Mouse (Mus musculus) lung, embryonic 16.5 days (tissue): ENCODE measurements around the gene Zfp770. TPM values are rescaled to one million over a fixed set of nuclear protein-coding genes. Genes with fewer than 3 reads are reported as not detected.
A peak's percentile ranks its signal among the peaks of the same experiment; 100 is the strongest.
"Not testable (repeated sequence)": the region's sequence is repeated elsewhere in the genome, so short reads cannot be mapped to it uniquely, and the experiment has no call there.

Experiments used
- ATAC-seq: fragments of 200-750 bp; cut with Nextera tagmentation; 2 replicates; pipeline ENCODE4 v1.8.0; 2017; ENCODE audit warnings: low read depth, mild to moderate bottlenecking, moderate library complexity
- H3K27ac ChIP-seq: fragments of 300-500 bp; sonication (generic); 2 replicates; pipeline ENCODE4 v1.5.1; 2014; ENCODE audit warnings: mild to moderate bottlenecking, control low read depth, low read length
- H3K27me3 ChIP-seq: fragments of 300-500 bp; sonication (generic); 2 replicates; pipeline ENCODE4 v1.6.1; 2014; ENCODE audit warnings: low read depth, low read length, mixed read lengths; ENCODE audit not compliant: control insufficient read depth, insufficient read depth
- H3K36me3 ChIP-seq: fragments of 300-500 bp; sonication (generic); 2 replicates; pipeline ENCODE4 v1.6.1; 2014; ENCODE audit warnings: low read length; ENCODE audit not compliant: control insufficient read depth, insufficient read depth
- H3K4me1 ChIP-seq: fragments of 300-500 bp; sonication (generic); replicated peaks from 2 replicates; pipeline ENCODE4 v1.6.1; 2014; ENCODE audit warnings: low read length, mixed read lengths; ENCODE audit not compliant: control insufficient read depth, insufficient read depth
- H3K4me2 ChIP-seq: fragments of 300-500 bp; sonication (generic); 2 replicates; pipeline ENCODE4 v1.6.1; 2014; ENCODE audit warnings: low read depth, low read length, control low read depth
- H3K4me3 ChIP-seq: fragments of 300-500 bp; sonication (generic); 2 replicates; pipeline ENCODE4 v1.5.1; 2014; ENCODE audit warnings: mild to moderate bottlenecking, low read length, control low read depth
- H3K9ac ChIP-seq: fragments of 300-500 bp; sonication (generic); 2 replicates; pipeline ENCODE4 v1.6.1; 2014; ENCODE audit warnings: low read length, control low read depth
- H3K9me3 ChIP-seq: fragments of 300-500 bp; sonication (generic); 2 replicates; pipeline ENCODE4 v1.6.1; 2016; ENCODE audit warnings: low read length; ENCODE audit not compliant: control insufficient read depth
- WGBS: fragments of 180-500 bp; shearing (Covaris S2); extraction: QIAGEN DNeasy Blood & Tissue Kit; methylation state at CpG from one replicate; pipeline ENCODE4 v1.1.7; 2014; 5-methylcytosine and 5-hydroxymethylcytosine counted together
- polyA plus RNA-seq: library from polyadenylated mRNA; unstranded; fragments of >200 nt; fragmentation: Nextera tagmentation; extraction: Ambion mirVana; gene quantifications from 2 replicates; pipeline ENCODE4 v1.2.1, GENCODE M21; 2015

The Zfp770 gene
- polyA plus RNA-seq, 1 experiment from 2014 or later, result 3.6 TPM

GRCm38 (mm10) chr2:114196421-114196820 lies 4.8 kb downstream of the Zfp770 start:
- peaks cover 13% of the 10 kb centered on the region; the same call in 1 of the 2 replicates for H3K36me3 ChIP-seq
- no peak overlapping the region for H3K27ac ChIP-seq
- peaks cover 9% of the 10 kb centered on the region for H3K4me1 ChIP-seq
- H3K27me3 ChIP-seq, result no peaks in the 10 kb centered on the region
- WGBS, result 88% methylated on average over 5 of the region's 5 CpGs
- no peak overlapping the region for H3K4me3 ChIP-seq
- no peak overlapping the region for H3K4me2 ChIP-seq
- ATAC-seq, result no peak
- H3K9me3 ChIP-seq, result no peaks in the 10 kb centered on the region
- H3K9ac ChIP-seq, result no peak overlapping the region

GRCm38 (mm10) chr2:114186924-114187323 lies 14.3 kb downstream of the Zfp770 start, which contains the start of gene Aqr:
Aqr (minus strand) TSS chr2:114187024.
- not testable (repeated sequence) for ATAC-seq, H3K27me3 ChIP-seq, H3K27ac ChIP-seq, H3K9ac ChIP-seq, H3K9me3 ChIP-seq, H3K4me1 ChIP-seq, H3K36me3 ChIP-seq, H3K4me2 ChIP-seq, H3K4me3 ChIP-seq
- WGBS, result 69% methylated on average over 1 of the region's 6 CpGs

- no peak overlapping the region for H3K27ac ChIP-seq
- peaks cover 7% of the 10 kb centered on the region for H3K4me1 ChIP-seq
- WGBS, result 48% methylated on average over 4 of the region's 4 CpGs
- H3K9ac ChIP-seq, result no peak overlapping the region
- no peak for ATAC-seq
- no peaks in the 10 kb centered on the region for H3K27me3 ChIP-seq
- no peaks in the 10 kb centered on the region for H3K36me3 ChIP-seq
- no peaks in the 10 kb centered on the region for H3K9me3 ChIP-seq
- H3K4me2 ChIP-seq, result no peak overlapping the region
- no peak overlapping the region for H3K4me3 ChIP-seq
Observed at GRCm38 (mm10) chr2:114177802-114178733, 23.2 kb downstream of the Zfp770 start.

GRCm38 (mm10) chr2:114174651-114175484 lies 26.4 kb downstream of the Zfp770 start:
- peak overlapping the region; percentile 89 for H3K4me2 ChIP-seq
- H3K4me3 ChIP-seq, result peak overlapping the region; percentile 95
- H3K4me1 ChIP-seq, result peaks cover 7% of the 10 kb centered on the region
- ATAC-seq, result peak; percentile 94
- no peak overlapping the region for H3K27ac ChIP-seq
- no peaks in the 10 kb centered on the region for H3K9me3 ChIP-seq
- peaks cover 2% of the 10 kb centered on the region; the same call in 1 of the 2 replicates for H3K36me3 ChIP-seq
- H3K9ac ChIP-seq, result peak overlapping the region; percentile 92
- no peaks in the 10 kb centered on the region for H3K27me3 ChIP-seq
- WGBS, result under 1% methylated on average over 44 of the region's 44 CpGs

GRCm38 (mm10) chr2:114173248-114173647 lies 28.0 kb downstream of the Zfp770 start:
- no peak overlapping the region for H3K9ac ChIP-seq
- no peak overlapping the region for H3K4me2 ChIP-seq
- H3K27ac ChIP-seq, result no peak overlapping the region

GRCm38 (mm10) chr2:114167837-114168236 lies 33.4 kb downstream of the Zfp770 start:
- Histone ChIP-seq H3K9ac (no peak overlapping the region), H3K36me3 (peaks cover 7% of the 10 kb centered on the region), H3K27me3 (no peaks in the 10 kb centered on the region), H3K4me2 (no peak overlapping the region), H3K4me3 (no peak overlapping the region), H3K9me3 (no peaks in the 10 kb centered on the region), H3K27ac (no peak overlapping the region), H3K4me1 (no peaks in the 10 kb centered on the region)
- no peak for ATAC-seq

More at GRCm38 (mm10) chr2:114173248-114173647, 28.0 kb downstream of the Zfp770 start:
- H3K27me3 ChIP-seq, result no peaks in the 10 kb centered on the region
- peaks cover 2% of the 10 kb centered on the region; the same call in 1 of the 2 replicates for H3K36me3 ChIP-seq
- no peak overlapping the region for H3K4me3 ChIP-seq
- H3K9me3 ChIP-seq, result no peaks in the 10 kb centered on the region
- peaks cover 7% of the 10 kb centered on the region for H3K4me1 ChIP-seq
- no peak for ATAC-seq

- 76% methylated on average over 1 of the region's 1 CpGs for WGBS
- ATAC-seq, result no peak
- peaks cover 25% of the 10 kb centered on the region for H3K36me3 ChIP-seq
- no peak overlapping the region for H3K27ac ChIP-seq
- H3K27me3 ChIP-seq, result no peaks in the 10 kb centered on the region
- no peaks in the 10 kb centered on the region for H3K9me3 ChIP-seq
- no peak overlapping the region for H3K4me3 ChIP-seq
- H3K4me1 ChIP-seq, result no peaks in the 10 kb centered on the region
- H3K4me2 ChIP-seq, result no peak overlapping the region
- no peak overlapping the region for H3K9ac ChIP-seq
Observed at GRCm38 (mm10) chr2:114161978-114162377, 39.3 kb downstream of the Zfp770 start.

- Histone ChIP-seq H3K4me2 (no peak overlapping the region), H3K27ac (no peak overlapping the region), H3K36me3 (peaks cover 34% of the 10 kb centered on the region), H3K9me3 (no peaks in the 10 kb centered on the region), H3K27me3 (no peaks in the 10 kb centered on the region), H3K4me1 (no peaks in the 10 kb centered on the region), H3K4me3 (no peak overlapping the region), H3K9ac (no peak overlapping the region)
- 62% methylated on average over 4 of the region's 4 CpGs for WGBS
- ATAC-seq, result no peak
Observed at GRCm38 (mm10) chr2:114157345-114157744, 43.9 kb downstream of the Zfp770 start.

- no peak overlapping the region for H3K27ac ChIP-seq
- H3K4me1 ChIP-seq, result no peaks in the 10 kb centered on the region
- no peaks in the 10 kb centered on the region for H3K27me3 ChIP-seq
- no peak overlapping the region for H3K9ac ChIP-seq
- no peak overlapping the region for H3K4me3 ChIP-seq
- no peaks in the 10 kb centered on the region for H3K9me3 ChIP-seq
- no peak for ATAC-seq
- 94% methylated on average over 1 of the region's 1 CpGs for WGBS
- no peak overlapping the region for H3K4me2 ChIP-seq
- peaks cover 34% of the 10 kb centered on the region for H3K36me3 ChIP-seq
Observed at GRCm38 (mm10) chr2:114156639-114157038, 44.6 kb downstream of the Zfp770 start.
